Mouse (Mus musculus) heart, embryonic 11.5 days (tissue): Measurements from ENCODE around the gene Impdh1. TPM values are rescaled to one million over a fixed set of nuclear protein-coding genes. Genes with fewer than 3 reads are reported as not detected.

Experiments
- ATAC-seq: fragments of 200-750 bp; cut with Nextera tagmentation; replicated peaks from 2 replicates; pipeline ENCODE4 v1.8.0; 2017; ENCODE audit warnings: moderate library complexity; ENCODE audit not compliant: insufficient number of reproducible peaks, low FRiP score, low TSS enrichment
- H3K27ac ChIP-seq: fragments of 300-500 bp; sonication (generic); 2 replicates; pipeline ENCODE4 v1.5.1; 2014; ENCODE audit warnings: mild to moderate bottlenecking, low read depth, low read length
- H3K27me3 ChIP-seq: fragments of 300-500 bp; sonication (generic); 2 replicates; pipeline ENCODE4 v1.6.1; 2014; ENCODE audit warnings: mild to moderate bottlenecking, low read length, mixed read lengths; ENCODE audit not compliant: control insufficient read depth, insufficient read depth
- H3K36me3 ChIP-seq: fragments of 300-500 bp; sonication (generic); 2 replicates; pipeline ENCODE4 v1.6.1; 2014; ENCODE audit warnings: mild to moderate bottlenecking, low read length, moderate library complexity, mixed read lengths; ENCODE audit not compliant: control insufficient read depth, insufficient read depth
- H3K4me1 ChIP-seq: fragments of 300-500 bp; sonication (generic); 2 replicates; pipeline ENCODE4 v1.6.1; 2014; ENCODE audit warnings: low read length; ENCODE audit not compliant: control insufficient read depth, insufficient read depth
- H3K4me2 ChIP-seq: fragments of 300-500 bp; sonication (generic); 2 replicates; pipeline ENCODE4 v1.6.1; 2014; ENCODE audit warnings: mild to moderate bottlenecking, moderate library complexity
- H3K4me3 ChIP-seq: fragments of 300-500 bp; sonication (generic); 2 replicates; pipeline ENCODE4 v1.5.1; 2014; ENCODE audit warnings: low read depth, low read length
- H3K9ac ChIP-seq: fragments of 300-500 bp; sonication (generic); 2 replicates; pipeline ENCODE4 v1.6.1; 2014; ENCODE audit warnings: mild to moderate bottlenecking, low read depth, low read length, moderate library complexity
- H3K9me3 ChIP-seq: fragments of 300-500 bp; sonication (generic); replicated peaks from 2 replicates; pipeline ENCODE4 v1.6.1; 2016; ENCODE audit warnings: low read length; ENCODE audit not compliant: control insufficient read depth
- WGBS: fragments of 180-500 bp; shearing (Covaris S2); extraction: QIAGEN DNeasy Blood & Tissue Kit; methylation state at CpG from one replicate; pipeline ENCODE4 v1.1.7; 2014; ENCODE audit not compliant: insufficient replicate concordance; 5-methylcytosine and 5-hydroxymethylcytosine counted together
- polyA plus RNA-seq: library from polyadenylated mRNA; unstranded; fragments of >200 nt; fragmentation: Nextera tagmentation; extraction: Ambion mirVana; gene quantifications from 2 replicates; pipeline ENCODE4 v1.2.1, GENCODE M21; 2014

Gene Impdh1
- polyA plus RNA-seq, 1 experiment from 2014 or later, result 34.3 TPM

DNA sequence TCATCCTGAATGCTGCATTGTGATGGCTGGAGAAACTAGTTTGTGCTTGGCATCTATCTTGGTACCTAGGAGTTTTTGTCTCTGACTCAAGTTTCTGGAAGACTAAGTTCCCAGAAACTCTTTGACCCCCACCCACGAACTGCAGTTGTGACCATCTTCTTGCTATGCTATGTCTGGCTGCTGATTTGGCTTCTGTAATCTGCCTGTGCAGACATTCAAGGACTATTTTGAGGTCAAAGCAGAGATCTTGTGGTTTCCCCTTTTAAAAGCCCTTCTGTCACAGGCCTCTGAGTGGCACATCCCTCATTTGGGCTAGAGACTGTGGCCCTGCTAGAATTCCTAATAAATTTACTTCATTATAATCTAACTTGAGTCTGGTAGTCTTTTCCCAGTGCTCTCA is 28.2 kb downstream of the Impdh1 start:
- no peaks in the 10 kb centered on the region for H3K36me3 ChIP-seq
- WGBS, result 50% methylated on average over 1 of the region's 1 CpGs
- ATAC-seq, result no peak

DNA sequence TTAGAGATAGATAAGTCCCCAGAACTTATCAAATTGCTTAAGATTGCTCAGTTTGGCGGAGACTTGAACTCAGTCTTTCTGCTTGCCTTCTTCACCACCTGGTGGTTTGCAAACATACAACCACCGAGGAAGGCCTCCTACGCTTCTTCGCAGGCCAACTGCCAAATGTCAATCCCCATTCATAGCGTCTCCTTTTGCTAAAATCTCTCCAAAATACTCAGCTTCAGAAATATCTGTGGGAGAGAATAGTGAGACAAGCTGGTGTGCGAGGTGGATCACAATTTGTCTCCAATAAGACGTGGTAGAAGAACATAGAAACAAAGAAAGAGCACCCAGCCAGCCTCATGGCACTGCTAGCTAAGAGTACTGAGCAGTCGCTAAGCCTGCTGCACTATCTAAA is 36.3 kb downstream of the Impdh1 start:
- no peaks in the 10 kb centered on the region for H3K9me3 ChIP-seq
- no peak overlapping the region for H3K27ac ChIP-seq
- WGBS, result 42% methylated on average over 8 of the region's 8 CpGs
- ATAC-seq, result no peak
- no peaks in the 10 kb centered on the region for H3K36me3 ChIP-seq
- peaks cover 40% of the 10 kb centered on the region for H3K27me3 ChIP-seq
- peak overlapping the region; percentile 64 for H3K4me3 ChIP-seq
- no peak overlapping the region for H3K9ac ChIP-seq
- H3K4me2 ChIP-seq, result peak overlapping the region; percentile 96
- peaks cover 10% of the 10 kb centered on the region for H3K4me1 ChIP-seq

More for the DNA sequence above, 28.2 kb downstream of the Impdh1 start:
- Histone ChIP-seq H3K4me3 (no peak overlapping the region), H3K9ac (no peak overlapping the region), H3K27me3 (no peaks in the 10 kb centered on the region), H3K9me3 (no peaks in the 10 kb centered on the region), H3K4me1 (no peaks in the 10 kb centered on the region), H3K4me2 (no peak overlapping the region), H3K27ac (no peak overlapping the region)

DNA sequence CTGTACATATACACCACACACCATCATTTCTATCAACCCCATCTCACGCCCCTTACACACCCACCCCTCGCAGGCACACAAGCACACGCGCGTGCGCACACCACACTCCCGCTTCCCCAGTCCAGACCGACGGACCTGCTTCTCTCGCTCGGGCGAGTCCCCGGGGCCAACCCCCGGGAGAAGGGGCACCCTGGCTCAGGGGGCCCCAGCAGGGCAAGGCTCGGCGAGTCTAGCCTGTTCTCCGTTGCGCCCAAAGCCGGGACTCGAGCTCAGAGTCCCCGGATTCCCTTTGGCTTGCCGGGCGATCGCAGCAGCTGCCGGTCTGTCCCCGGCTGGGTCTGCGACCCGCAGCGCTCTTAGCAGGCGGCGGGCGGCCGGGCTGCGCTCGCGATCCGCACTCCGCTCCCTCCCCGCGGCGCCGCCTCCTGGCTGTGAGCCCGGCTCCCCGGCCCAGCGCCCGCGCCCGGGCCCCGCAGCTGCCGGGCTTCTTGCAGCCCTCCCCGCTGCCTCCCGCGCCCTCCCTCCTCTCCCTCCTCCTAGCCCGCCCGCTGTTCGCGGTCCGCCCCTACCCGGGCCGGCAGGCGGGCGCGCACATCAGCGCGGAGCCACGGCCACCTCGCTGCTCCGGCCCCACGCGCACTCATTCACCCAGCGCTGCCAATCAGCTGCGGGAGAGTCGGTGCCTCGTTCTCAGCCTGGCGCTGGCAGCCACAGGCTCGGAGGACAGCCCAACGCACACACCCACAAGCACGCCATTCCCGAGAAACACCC is 37.1 kb downstream of the Impdh1 start, which contains the start of gene Prrt4:
Gene Prrt4 (minus strand): TSS at position 697 of the 771 bp plus-strand sequence.
- H3K4me2 ChIP-seq, result peak within 1 kb of the TSS; percentile 96
- peak within 1 kb of the TSS; percentile 64 for H3K4me3 ChIP-seq
- H3K36me3 ChIP-seq, result no peaks in the 10 kb centered on the region
- 1% methylated on average over 79 of the region's 79 CpGs for WGBS
- peaks cover 14% of the 10 kb centered on the region for H3K4me1 ChIP-seq
- H3K9ac ChIP-seq, result peak within 1 kb of the TSS; percentile 77
- H3K27ac ChIP-seq, result no peak within 1 kb of the TSS
- ATAC-seq, result peak; percentile 55; the same call in 1 of the 2 replicates
- no peaks in the 10 kb centered on the region for H3K9me3 ChIP-seq
- H3K27me3 ChIP-seq, result peaks cover 48% of the 10 kb centered on the region

GRCm38 (mm10) chr6:29177901-29178879 is 38.0 kb downstream of the Impdh1 start:
- H3K36me3 ChIP-seq, result no peaks in the 10 kb centered on the region
- 19% methylated on average over 16 of the region's 17 CpGs for WGBS
- peak; percentile 37; the same call in 1 of the 2 replicates for ATAC-seq

DNA sequence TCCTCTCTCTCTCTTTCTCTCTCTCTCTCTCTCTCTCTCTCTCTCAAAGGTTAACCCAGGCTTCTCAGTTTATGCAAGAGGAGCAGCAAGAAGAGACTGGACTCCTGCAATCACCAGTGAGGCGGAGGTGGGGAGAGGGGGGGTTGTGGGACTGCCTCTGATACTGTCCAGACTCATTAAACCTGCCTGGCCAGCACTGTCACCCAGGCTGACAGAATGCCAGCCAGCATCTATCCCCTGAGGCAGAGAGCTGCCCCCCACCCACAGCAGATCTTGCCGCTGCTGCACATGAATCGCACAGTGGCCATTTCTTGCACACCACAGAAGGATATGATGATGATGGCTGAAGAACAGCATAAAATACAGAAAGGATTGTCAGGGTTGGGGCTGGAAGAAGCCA is 41.1 kb downstream of the Impdh1 start:
- Histone ChIP-seq H3K9ac (no peak overlapping the region), H3K36me3 (no peaks in the 10 kb centered on the region; the same call in 1 of the 2 replicates), H3K4me1 (peaks cover 31% of the 10 kb centered on the region), H3K9me3 (no peaks in the 10 kb centered on the region), H3K27ac (no peak overlapping the region), H3K4me2 (no peak overlapping the region), H3K27me3 (peaks cover 69% of the 10 kb centered on the region), H3K4me3 (no peak overlapping the region)
- ATAC-seq, result no peak
- 50% methylated on average over 3 of the region's 3 CpGs for WGBS

More at GRCm38 (mm10) chr6:29177901-29178879, 38.0 kb downstream of the Impdh1 start:
- no peaks in the 10 kb centered on the region for H3K9me3 ChIP-seq
- no peak overlapping the region for H3K27ac ChIP-seq
- H3K4me3 ChIP-seq, result peak overlapping the region; percentile 64
- peak overlapping the region; percentile 96 for H3K4me2 ChIP-seq
- peaks cover 56% of the 10 kb centered on the region for H3K27me3 ChIP-seq
- peaks cover 18% of the 10 kb centered on the region for H3K4me1 ChIP-seq
- no peak overlapping the region; the same call in 1 of the 2 replicates for H3K9ac ChIP-seq

GRCm38 (mm10) chr6:29174368-29174767 is 41.8 kb downstream of the Impdh1 start:
- no peak overlapping the region for H3K4me3 ChIP-seq
- H3K4me2 ChIP-seq, result no peak overlapping the region
- peaks cover 71% of the 10 kb centered on the region for H3K27me3 ChIP-seq
- H3K9ac ChIP-seq, result no peak overlapping the region
- no peak for ATAC-seq
- H3K9me3 ChIP-seq, result no peaks in the 10 kb centered on the region
- H3K4me1 ChIP-seq, result peaks cover 34% of the 10 kb centered on the region
- no peak overlapping the region for H3K27ac ChIP-seq
- no peaks in the 10 kb centered on the region; the same call in 1 of the 2 replicates for H3K36me3 ChIP-seq
- 16% methylated on average over 7 of the region's 7 CpGs for WGBS

- whole genome bisulfite sequencing, result under 1% methylated on average over 40 of the region's 40 CpGs
- Histone ChIP-seq H3K27ac (no peak overlapping the region), H3K4me2 (peak overlapping the region; percentile 99), H3K27me3 (peaks cover 65% of the 10 kb centered on the region), H3K9me3 (no peaks in the 10 kb centered on the region), H3K9ac (peak overlapping the region; percentile 61), H3K4me1 (peaks cover 26% of the 10 kb centered on the region), H3K4me3 (peak overlapping the region; percentile 53), H3K36me3 (no peaks in the 10 kb centered on the region; the same call in 1 of the 2 replicates)
- peak; percentile 63 for ATAC-seq
Observed at GRCm38 (mm10) chr6:29170952-29171388, 45.2 kb downstream of the Impdh1 start.
